In genomic region chr2:10670423-10671298, GRCm38 (mm10) we compare ENCODE assay signal across 12 mouse cellular contexts.
A peak's percentile ranks its signal among the peaks of the same experiment; 100 is the strongest.
DNase-seq lines count a peak whose midpoint lies in the region; ATAC-seq lines count a peak whose summit lies in the region.
"Had no signal": no experiment of that assay in that cellular context is flagged by ENCODE, and none has a peak within 500 bp of the region (broad histone marks: within the 10 kb centered on the region; RNA-seq: fewer than 3 reads in every experiment).

No protein-coding gene starts in this region.

- H3K4me3 ChIP-seq in hindbrain, embryonic 15.5 days, result 0 out of 2 replicates have a peak overlapping the region, but pooled peaks have one; percentile 3
- no peak overlapping the region for H3K4me3 ChIP-seq in midbrain, embryonic 14.5 days (replicated peaks; ENCODE audit: low read depth, low read length)
- no peak overlapping the region for H3K4me3 ChIP-seq in liver, embryonic 11.5 days (ENCODE audit: low read depth, low read length)
- H3K4me3 ChIP-seq: limb, embryonic 13.5 days had no signal

- peak overlapping the region; percentile 39 for H3K4me2 ChIP-seq in hindbrain, embryonic 15.5 days
- H3K4me2 ChIP-seq in midbrain, embryonic 14.5 days (ENCODE audit: low read length), result peak overlapping the region; percentile 29
- no peak overlapping the region for H3K4me2 ChIP-seq in liver, embryonic 11.5 days
- H3K4me2 ChIP-seq: heart, embryonic 11.5 days; limb, embryonic 13.5 days had no signal

- peak; percentile 68; the same call in 1 of the 2 replicates for ATAC-seq in hindbrain, embryonic 15.5 days (ENCODE audit: low FRiP score, low read depth)
- 0 out of 2 replicates have a peak, but pooled peaks have one; percentile 43 for ATAC-seq in midbrain, embryonic 14.5 days (ENCODE audit: low FRiP score, low TSS enrichment)
- no peak for ATAC-seq in megakaryocyte-erythroid progenitor cell, adult 5-6 weeks (replicated peaks; ENCODE audit: low FRiP score, low TSS enrichment, poor library complexity, severe bottlenecking)
- no peak for ATAC-seq in liver, embryonic 11.5 days (replicated peaks; ENCODE audit: low FRiP score)

- no peaks in the 10 kb centered on the region for H3K36me3 ChIP-seq in hindbrain, embryonic 15.5 days
- no peaks in the 10 kb centered on the region for H3K36me3 ChIP-seq in midbrain, embryonic 14.5 days (ENCODE audit: control insufficient read depth, insufficient read depth, low read length)
- no peaks in the 10 kb centered on the region for H3K36me3 ChIP-seq in liver, embryonic 11.5 days (ENCODE audit: control insufficient read depth, insufficient read depth, low read length)
- H3K36me3 ChIP-seq: limb, embryonic 13.5 days had no signal

- 17% methylated on average over 7 of the region's 7 CpGs for WGBS in hindbrain, embryonic 15.5 days
- 32% methylated on average over 7 of the region's 7 CpGs for WGBS in midbrain, embryonic 14.5 days
- 70% methylated on average over 7 of the region's 7 CpGs for WGBS in liver, embryonic 11.5 days

- no peaks in the 10 kb centered on the region for H3K27me3 ChIP-seq in hindbrain, embryonic 15.5 days
- H3K27me3 ChIP-seq in midbrain, embryonic 14.5 days (ENCODE audit: control insufficient read depth, insufficient read depth, low read length), result no peaks in the 10 kb centered on the region
- no peaks in the 10 kb centered on the region for H3K27me3 ChIP-seq in liver, embryonic 11.5 days (replicated peaks; ENCODE audit: control insufficient read depth, insufficient read depth, low read length)

- peak; percentile 1 to 10 for DNase-seq in layer of hippocampus, adult 18-20 months (ENCODE audit: low spot score in 2 of 2)
- DNase-seq in layer of hippocampus, postnatal 10 days (ENCODE audit: low spot score in 2 of 2), result no peak
- peak; percentile 23 for DNase-seq in embryo, embryonic 11 days
- peak; percentile 29 for DNase-seq in midbrain, embryonic 14.5 days
- no peak for DNase-seq in liver, embryonic 11.5 days (ENCODE audit: low spot score)
- DNase-seq in gastrocnemius, adult 8-10 months (ENCODE audit: low spot score in 2 of 2), result no peak
- DNase-seq: lung, postnatal 10 days; thymus, adult 2 months had no signal

- no peaks in the 10 kb centered on the region for H3K9me3 ChIP-seq in hindbrain, embryonic 15.5 days
- no peaks in the 10 kb centered on the region for H3K9me3 ChIP-seq in midbrain, embryonic 14.5 days (ENCODE audit: control insufficient read depth, low read length)
- no peaks in the 10 kb centered on the region for H3K9me3 ChIP-seq in liver, embryonic 11.5 days (ENCODE audit: control insufficient read depth, low read length)
- H3K9me3 ChIP-seq: limb, embryonic 13.5 days had no signal

- H3K27ac ChIP-seq in hindbrain, embryonic 15.5 days (replicated peaks), result no peak overlapping the region
- H3K27ac ChIP-seq in midbrain, embryonic 14.5 days (replicated peaks; ENCODE audit: low read depth, low read length), result no peak overlapping the region
- H3K27ac ChIP-seq in liver, embryonic 11.5 days (ENCODE audit: low read depth, low read length), result no peak overlapping the region
- H3K27ac ChIP-seq: limb, embryonic 13.5 days had no signal

- no peak overlapping the region for H3K9ac ChIP-seq in hindbrain, embryonic 15.5 days
- H3K9ac ChIP-seq in midbrain, embryonic 14.5 days (replicated peaks; ENCODE audit: low read length), result no peak overlapping the region
- no peak overlapping the region for H3K9ac ChIP-seq in liver, embryonic 11.5 days (ENCODE audit: low read depth, low read length)
- H3K9ac ChIP-seq: limb, embryonic 13.5 days had no signal

- H3K4me1 ChIP-seq in hindbrain, embryonic 15.5 days (replicated peaks), result peaks cover 13% of the 10 kb centered on the region
- peaks cover 9% of the 10 kb centered on the region; the same call in 1 of the 2 replicates for H3K4me1 ChIP-seq in midbrain, embryonic 14.5 days (ENCODE audit: control insufficient read depth, insufficient read depth, low read length)
- no peaks in the 10 kb centered on the region for H3K4me1 ChIP-seq in liver, embryonic 11.5 days (replicated peaks; ENCODE audit: control insufficient read depth, insufficient read depth, low read length)

Comparison
In these comparisons a context has a peak if more than half of its experiments do, and no peak if none do; other contexts are left out.
1. DNase-seq: peak in layer of hippocampus, adult 18-20 months (2 of 2), embryo, embryonic 11 days (single experiment) and midbrain, embryonic 14.5 days (single experiment); none in layer of hippocampus, postnatal 10 days (0 of 2), liver, embryonic 11.5 days (single experiment) and gastrocnemius, adult 8-10 months (0 of 2).
2. ATAC-seq: peak in hindbrain, embryonic 15.5 days (single experiment) and midbrain, embryonic 14.5 days (single experiment); none in megakaryocyte-erythroid progenitor cell, adult 5-6 weeks (single experiment) and liver, embryonic 11.5 days (single experiment).